Mouse (Mus musculus) brain, adult 2 months (tissue): ENCODE results near the gene Dpp6.
"Not testable (repeated sequence)": the region's sequence is repeated elsewhere in the genome, so short reads cannot be mapped to it uniquely, and the experiment has no call there.

ENCODE experiments used
- DNase-seq: peaks from one replicate; pipeline ENCODE4 v3.0.0; 2011; ENCODE audit warnings: low read depth, low spot score

The Dpp6 gene

GRCm38 (mm10) chr5:27457686-27458085, 640.7 kb downstream of the Dpp6 start:
- no peak for DNase-seq

DNA sequence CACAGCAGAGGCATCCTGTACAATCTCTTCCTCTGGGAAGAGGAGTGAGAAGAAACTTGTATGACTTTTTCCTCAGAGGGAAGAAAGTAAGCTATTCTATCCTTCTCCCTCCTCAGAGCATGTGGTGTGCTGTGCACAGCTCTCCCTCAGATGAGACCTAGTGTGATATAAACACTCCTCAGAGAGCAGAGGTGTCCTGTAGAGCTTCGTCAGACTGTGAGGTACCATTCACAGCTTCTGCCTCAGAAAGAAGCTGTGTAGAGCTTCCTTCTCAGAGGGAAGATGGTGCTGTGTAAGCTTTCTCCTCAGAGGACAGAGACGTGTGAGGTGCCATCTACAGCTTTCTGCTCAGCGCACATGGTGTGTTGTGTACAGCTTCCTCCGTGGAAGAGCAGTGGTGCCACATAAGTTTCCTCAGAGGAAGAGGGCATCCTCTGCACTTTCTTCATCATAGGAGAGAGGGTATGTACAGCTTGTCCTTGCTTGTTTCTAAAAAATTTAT, 658.0 kb downstream of the Dpp6 start:
- DNase-seq: peak; percentile 57

- peak; percentile 57 for DNase-seq
Measured at GRCm38 (mm10) chr5:27481706-27482105, 664.7 kb downstream of the Dpp6 start.

- DNase-seq: no peak
Measured at GRCm38 (mm10) chr5:27486138-27486537, 669.1 kb downstream of the Dpp6 start.

GRCm38 (mm10) chr5:27490942-27491341, 673.9 kb downstream of the Dpp6 start:
- DNase-seq: peak; percentile 42

GRCm38 (mm10) chr5:27501338-27501737, 684.3 kb downstream of the Dpp6 start, which contains the start of gene Speer4b:
Speer4b (minus strand) TSS chr5:27501438.
- DNase-seq: not testable (repeated sequence)

GRCm38 (mm10) chr5:27518716-27519115, 701.7 kb downstream of the Dpp6 start:
- DNase-seq: peak; percentile 65

- peak; percentile 74 for DNase-seq
Measured at GRCm38 (mm10) chr5:27526906-27527305, 709.9 kb downstream of the Dpp6 start.

- peak; percentile 88 for DNase-seq
Measured at GRCm38 (mm10) chr5:27544816-27545270, 727.8 kb downstream of the Dpp6 start.

DNA sequence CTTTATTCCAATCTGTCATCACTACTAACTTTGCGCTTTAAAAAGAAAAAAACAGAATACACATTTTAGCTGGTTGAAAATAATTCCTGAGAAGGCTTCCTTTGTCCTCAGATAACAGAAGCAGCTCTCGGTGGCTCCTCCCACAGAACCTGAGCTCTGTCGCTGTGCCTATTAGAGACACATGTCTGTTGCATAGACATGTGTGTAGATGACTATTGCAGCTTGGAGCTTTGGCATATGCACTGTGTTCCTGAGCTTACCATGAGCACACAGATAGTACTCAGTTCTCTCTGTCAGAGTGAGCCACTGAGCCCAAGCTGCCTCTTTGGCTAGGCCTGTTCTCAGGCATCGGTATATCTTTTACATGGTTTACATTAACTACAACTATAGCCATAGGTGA, 732.3 kb downstream of the Dpp6 start:
- DNase-seq: no peak

DNA sequence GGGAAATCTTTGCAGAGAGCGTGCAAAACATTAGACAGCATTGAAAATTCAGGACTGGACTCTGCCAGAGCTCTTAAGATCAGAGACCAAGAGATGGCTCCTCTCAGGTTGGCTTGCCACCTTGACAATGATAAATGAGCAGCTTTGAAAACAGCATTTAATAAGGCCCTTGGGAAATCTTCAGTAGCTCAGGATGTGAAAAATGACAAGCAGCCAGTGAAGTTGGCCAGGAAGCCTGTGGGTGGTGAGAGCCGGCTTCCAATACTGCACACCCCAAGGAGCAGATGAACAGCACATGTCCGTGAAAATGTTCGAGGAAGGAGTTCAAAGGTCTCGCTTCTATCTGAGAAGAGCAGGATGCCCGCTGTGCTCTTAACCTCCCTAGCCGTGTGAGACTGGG, 748.7 kb downstream of the Dpp6 start:
- peak; percentile 70 for DNase-seq

- DNase-seq: peak; percentile 80
Measured at GRCm38 (mm10) chr5:27587970-27588758, 771.2 kb downstream of the Dpp6 start.

DNA sequence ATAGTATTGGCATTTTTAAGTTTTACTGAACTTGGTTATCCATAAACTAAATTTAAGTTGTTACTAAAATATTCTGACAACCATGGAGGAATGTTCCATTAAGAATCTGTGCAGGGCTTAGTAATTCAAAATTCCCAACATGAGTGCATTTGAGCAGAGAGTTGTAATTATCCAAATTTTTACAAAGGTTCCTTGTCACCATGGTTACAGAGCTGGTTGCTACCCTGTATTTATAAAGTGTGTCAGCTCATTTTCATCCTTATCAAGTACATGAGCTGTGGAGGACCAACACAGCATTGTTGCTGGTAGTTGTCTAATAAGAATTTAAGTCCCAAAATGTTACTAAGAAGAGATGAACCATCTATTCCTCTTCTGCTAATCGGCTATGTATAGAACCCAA, 787.1 kb downstream of the Dpp6 start:
- peak; percentile 65 for DNase-seq

DNA sequence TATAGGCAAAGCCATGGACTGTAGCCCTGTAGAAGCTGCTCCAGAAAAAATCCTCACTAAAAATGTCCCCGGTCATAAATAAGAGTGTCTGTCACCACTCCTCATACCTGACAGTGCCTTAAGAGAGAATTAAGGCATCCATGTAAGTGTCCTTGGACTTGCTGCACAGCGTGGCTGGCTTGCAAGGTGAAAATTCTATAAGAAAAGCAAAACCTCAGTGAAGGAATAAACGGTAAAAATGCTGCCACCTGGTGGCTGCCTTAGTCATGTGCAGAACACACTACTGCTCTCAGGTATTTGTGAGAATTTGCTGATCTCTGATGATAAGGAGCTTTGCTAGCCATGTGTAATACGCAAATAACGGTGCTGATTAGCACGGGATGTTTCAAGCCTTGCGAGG, 798.8 kb downstream of the Dpp6 start:
- peak; percentile 88 for DNase-seq

GRCm38 (mm10) chr5:27621811-27622210, 804.8 kb downstream of the Dpp6 start:
- DNase-seq: no peak

GRCm38 (mm10) chr5:27623876-27624275, 806.9 kb downstream of the Dpp6 start:
- DNase-seq: no peak

- no peak for DNase-seq
Measured at GRCm38 (mm10) chr5:27632151-27632550, 815.1 kb downstream of the Dpp6 start.

DNA sequence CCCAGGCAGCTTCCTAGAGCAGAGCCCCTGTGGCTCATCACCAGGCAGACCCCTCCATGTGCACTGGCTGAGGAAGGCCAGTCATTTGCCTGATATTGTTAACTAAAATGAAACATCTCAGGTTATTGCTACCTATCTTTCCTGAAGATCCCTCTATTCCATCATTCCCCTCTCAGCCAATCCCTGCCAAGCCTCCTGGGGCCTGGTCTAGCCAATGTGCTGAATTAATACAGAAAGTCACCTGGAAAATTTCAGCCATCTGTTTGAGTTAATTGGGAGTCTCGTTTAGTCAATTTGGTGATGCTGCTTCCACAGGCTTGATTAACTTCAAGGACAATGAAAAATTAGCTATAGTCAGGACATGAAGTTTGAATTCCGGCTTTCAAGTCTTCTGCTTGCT, 818.9 kb downstream of the Dpp6 start:
- peak; percentile 66 for DNase-seq

GRCm38 (mm10) chr5:27641876-27642275, 824.9 kb downstream of the Dpp6 start:
- DNase-seq: peak; percentile 50

GRCm38 (mm10) chr5:27651879-27652814, 835.1 kb downstream of the Dpp6 start:
- peak; percentile 59 for DNase-seq

- DNase-seq: peak; percentile 63
Measured at GRCm38 (mm10) chr5:27656101-27656500, 839.1 kb downstream of the Dpp6 start.

DNA sequence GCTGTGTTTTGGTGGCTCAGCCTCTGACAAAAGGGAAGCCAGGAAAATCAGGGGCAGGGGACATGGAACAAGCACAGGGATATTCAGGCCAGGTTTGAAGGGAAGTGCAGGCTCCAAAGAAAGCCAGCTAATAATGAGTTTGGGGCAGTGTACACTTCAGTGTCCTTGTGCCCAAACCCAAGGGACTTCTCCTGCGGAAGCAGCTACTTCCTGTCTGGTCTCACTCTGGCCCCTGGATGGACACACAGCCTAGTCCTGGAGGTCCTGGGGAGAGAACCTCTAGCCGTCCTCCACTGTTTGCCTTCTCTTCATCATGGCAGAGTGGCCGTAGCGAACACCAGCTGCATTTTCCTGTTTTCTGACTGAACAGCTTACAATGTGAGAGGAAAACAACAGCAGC, 840.7 kb downstream of the Dpp6 start:
- no peak for DNase-seq
